Mouse (Mus musculus) brain, embryonic 14.5 days (tissue): ENCODE measurements around the gene Smtn. TPM values are rescaled to one million over a fixed set of nuclear protein-coding genes. Genes with fewer than 3 reads are reported as not detected.

ENCODE experiments used
- DNase-seq: peaks from one replicate; pipeline ENCODE4 v3.0.0-alpha.2; 2011; ENCODE audit warnings: low read depth
- CTCF ChIP-seq: fragments of 200-500 bp; IDR thresholded peaks from 2 replicates; pipeline ENCODE4 v1.5.1; 2012; ENCODE audit warnings: inconsistent platforms, mild to moderate bottlenecking, moderate library complexity, borderline replicate concordance; ENCODE audit not compliant: insufficient read depth, insufficient read length; ENCODE audit errors: extremely low read depth
- POLR2A ChIP-seq: fragments of 200-500 bp; IDR thresholded peaks from 2 replicates; pipeline ENCODE4 v1.6.1; 2012; ENCODE audit warnings: mild to moderate bottlenecking, inconsistent platforms, borderline replicate concordance; ENCODE audit not compliant: poor library complexity, insufficient read depth, insufficient read length, severe bottlenecking; ENCODE audit errors: extremely low read depth
- polyA plus RNA-seq: library from polyadenylated mRNA; depleted of rRNA; stranded (reverse); fragments of >200 nt; gene quantifications from 2 replicates; pipeline ENCODE4 v1.2.3, GENCODE M21; 2012; rRNA removed

Smtn gene
- polyA plus RNA-seq: 5.8 and 12.7 TPM in 2 replicates

DNA sequence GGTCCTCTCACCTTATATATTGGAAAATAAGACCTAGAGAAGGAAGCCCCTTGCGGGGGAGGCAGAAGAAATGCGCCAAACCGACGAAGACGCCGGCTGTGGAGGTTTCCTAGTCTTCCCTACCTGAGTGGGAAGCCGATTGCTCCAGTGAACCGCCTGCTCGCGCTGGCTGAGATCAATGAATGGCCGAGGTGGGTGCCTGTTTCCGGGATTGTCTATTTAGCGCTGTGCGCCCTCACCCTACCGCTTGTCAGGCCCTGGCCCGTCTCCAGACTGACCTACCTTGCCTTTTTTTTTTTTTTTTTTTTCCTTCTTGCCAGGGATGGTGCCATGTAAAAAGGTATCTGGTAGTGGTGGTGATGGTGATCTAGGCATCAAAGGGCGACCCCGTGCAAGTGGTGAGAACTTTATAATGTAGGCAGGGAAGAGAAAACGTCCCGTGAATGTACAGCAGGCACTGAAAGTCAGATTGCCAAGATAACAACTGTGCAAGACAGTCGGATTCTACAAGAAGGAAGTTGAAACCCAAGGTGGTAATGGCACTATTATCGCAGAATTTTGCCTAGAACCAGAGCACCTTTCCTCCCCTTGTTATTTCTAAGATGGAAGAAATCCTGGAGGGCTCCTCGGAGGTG, at the start of gene Smtn:
Gene Smtn, minus strand, starts transcription at position 162 of the 635 bp plus-strand sequence.
- TF ChIP-seq CTCF (no peak), POLR2A (no peak)

DNA sequence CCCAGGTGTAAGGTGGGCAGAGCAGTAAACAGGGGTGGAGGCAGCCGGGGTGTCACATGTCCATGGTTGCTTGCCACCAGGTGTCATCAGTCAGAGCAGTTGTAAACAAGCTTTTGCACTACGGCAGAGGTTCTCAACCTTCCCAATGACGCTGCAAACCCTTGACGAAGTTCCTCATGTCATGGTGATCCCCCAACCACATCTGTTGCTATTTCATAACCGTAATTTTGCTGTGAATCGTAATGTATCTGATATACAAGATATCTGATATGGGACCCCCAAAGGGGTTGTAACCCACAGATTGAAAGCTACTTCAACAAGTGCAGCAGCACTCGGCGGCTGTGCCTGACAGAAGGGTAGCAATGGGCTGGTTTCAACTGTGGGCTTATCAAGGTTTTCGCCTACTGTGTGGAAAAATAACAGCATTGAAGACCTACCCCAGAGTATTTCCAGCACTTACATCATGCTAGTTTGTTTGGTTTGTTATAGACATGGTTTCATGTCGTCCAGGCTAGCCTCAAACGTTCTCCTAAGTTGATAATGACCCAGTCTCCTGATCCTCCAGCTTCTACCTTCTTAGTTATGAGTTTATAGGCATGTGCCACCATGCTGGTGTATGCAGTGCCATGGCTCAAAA, 47.7 kb upstream of the Smtn start:
- DNase-seq: no peak
- TF ChIP-seq CTCF (no peak), POLR2A (no peak)

More for the DNA sequence above, at the start of gene Smtn:
- DNase-seq: no peak

DNA sequence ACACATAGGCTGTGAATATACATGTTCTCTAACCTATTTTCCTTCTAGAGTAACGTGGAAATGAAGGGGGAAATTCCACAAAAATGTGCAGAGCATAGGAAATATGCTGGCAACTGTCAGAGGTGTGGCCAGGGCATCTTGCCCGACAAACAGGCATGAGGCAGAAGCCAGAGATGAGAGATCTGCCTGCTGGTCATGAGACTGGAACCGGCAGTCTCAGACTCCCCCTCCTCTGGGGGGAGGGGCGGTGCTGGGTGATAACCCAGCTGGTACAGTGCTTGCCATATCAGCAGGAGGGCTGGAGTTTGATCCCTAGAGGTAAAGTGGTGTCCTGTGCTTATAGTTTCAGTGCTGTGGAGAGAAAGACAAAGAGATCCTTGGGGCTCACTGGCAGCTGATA, 46.9 kb upstream of the Smtn start:
- TF ChIP-seq POLR2A: no peak
- TF ChIP-seq CTCF: no peak
- no peak for DNase-seq

DNA sequence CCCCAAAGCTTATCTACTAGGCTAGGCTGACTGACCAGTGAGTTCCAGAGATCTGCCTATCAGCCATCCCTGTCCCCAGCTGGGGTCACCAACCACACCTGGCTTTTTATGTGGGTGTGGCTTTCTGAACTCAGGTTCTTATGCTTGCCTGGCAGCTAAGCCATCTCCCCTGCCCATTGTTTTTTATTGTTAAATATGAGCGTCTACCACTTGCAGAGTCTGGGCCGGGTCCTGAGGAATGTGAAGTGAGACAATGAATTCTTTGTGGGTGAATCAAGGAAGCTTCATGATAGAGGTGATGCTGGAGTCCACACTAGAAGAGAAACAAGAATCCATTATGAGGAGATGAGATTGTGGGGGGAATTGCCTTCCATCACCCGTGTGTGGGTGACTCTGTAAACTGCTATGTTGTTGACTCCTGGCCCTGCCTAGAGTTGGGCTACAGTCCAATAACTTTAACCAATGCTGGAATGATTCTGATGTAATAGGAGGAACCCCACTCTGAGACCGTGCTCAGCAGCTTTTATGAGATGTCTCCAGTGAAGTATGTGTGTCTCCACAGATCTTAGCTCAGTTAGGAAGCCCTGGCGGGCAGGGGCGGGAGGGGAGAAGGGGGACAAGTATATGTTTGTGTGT, 45.7 kb upstream of the Smtn start:
- DNase-seq: no peak

DNA sequence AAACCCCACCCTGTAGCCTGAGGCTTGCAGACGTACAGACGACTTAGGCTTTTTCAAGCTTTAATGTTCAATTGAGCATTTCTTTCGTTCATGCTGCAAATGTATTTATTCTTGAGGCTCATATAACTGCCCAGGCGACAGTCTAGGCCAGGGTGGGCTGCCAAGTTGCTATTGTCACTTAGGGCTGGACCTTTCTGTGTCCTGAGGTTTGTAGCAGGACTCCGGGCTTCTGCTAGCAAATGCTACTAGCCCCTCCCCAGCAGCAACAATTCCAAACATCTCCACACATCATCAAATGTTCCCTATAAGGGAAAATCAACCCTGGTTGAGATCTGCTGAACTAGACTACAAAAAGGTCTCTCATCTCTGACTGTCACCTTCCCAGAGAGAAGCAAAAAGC, 42.7 kb upstream of the Smtn start:
- no peak for TF ChIP-seq POLR2A
- no peak for TF ChIP-seq CTCF
- no peak for DNase-seq

More for the DNA sequence above, 45.7 kb upstream of the Smtn start:
- TF ChIP-seq CTCF (no peak), POLR2A (no peak)

DNA sequence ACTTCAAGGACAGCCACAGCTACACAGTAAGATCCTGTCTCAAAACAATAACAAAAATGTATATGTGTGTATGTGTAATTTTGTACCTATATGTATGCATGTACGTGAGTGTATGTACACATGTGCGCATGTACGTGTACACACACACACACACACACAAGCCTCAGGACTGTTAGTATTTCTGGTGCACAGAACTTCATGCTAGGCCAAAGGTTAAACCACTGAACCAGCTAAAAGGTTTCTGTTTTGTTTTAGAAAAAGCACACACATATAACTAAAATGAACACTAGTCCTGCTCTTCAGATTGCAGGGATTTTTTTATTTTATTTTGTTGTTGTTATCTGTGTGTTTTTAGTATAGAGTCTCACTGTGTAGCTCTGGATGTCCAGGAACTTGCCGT, 41.5 kb upstream of the Smtn start:
- no peak for DNase-seq
- TF ChIP-seq CTCF (no peak), POLR2A (no peak)

DNA sequence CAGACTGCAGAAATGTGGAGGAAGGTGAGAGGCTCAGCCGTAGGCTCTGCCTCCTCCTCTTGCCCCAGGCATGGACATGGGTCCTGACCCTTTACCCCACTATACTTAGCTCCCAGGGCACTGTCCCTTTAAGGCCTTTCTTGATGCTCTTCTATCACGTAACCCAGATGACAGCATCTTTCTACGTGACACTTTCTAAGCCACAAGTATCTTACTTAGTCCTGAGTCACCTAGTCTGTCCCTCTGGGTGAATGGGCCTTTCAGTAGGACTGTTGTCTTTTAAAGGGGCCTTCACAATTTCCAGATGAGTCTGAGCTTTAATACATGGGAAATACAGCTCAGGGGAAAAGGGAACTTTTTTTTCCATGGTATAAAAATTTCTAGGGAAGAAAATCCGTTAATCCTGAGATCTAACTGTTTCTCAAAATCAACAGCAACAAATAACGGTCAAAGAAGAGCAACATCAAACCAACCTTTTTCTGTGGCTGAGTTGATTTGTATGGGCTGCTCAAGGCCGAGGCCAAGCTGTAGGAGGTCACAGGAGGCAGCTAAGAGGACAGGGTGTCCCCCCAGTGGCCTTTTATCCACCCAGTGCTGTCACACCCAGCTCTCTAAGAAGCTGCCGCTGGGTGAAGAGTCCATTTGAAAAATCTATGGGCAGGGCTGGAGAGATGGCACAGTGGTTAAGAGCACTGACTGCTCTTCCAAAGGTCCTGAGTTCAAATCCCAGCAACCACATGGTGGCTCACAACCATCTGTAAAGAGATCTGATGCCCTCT, 40.1 kb upstream of the Smtn start:
- no peak for DNase-seq
- TF ChIP-seq POLR2A (no peak), CTCF (no peak)

DNA sequence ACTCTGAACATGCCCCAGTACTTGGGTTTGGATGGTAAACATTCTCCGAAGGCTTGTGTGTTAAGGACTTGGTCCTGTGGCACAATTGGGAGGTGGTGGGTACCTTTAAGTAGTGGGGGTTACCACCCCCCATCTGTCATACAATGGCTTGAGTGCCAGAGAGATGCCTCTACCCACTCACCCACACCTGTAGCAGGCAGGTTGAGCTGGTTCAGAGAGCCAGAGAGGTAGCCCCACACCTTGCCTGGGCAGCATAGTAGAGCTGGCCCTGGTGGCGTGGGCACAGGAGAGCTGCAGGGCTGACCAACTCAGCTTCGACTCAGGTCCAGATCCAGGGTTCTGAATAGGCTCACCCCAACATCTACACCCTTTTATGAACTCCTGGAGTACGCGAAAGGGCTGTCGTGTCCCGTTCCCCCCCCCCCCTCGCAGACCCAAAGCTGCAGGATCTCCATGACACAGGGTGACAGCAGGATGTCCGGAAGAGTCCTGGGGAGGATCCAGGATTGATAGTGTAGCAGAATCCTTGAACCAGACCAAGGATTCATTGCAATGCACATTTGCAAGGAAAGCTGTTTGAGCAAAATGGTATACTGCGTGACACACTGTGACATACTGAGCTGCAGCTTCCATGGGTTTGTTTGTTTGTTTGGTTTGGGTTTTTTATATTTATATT, 37.8 kb upstream of the Smtn start:
- TF ChIP-seq CTCF: no peak
- TF ChIP-seq POLR2A: no peak
- no peak for DNase-seq

DNA sequence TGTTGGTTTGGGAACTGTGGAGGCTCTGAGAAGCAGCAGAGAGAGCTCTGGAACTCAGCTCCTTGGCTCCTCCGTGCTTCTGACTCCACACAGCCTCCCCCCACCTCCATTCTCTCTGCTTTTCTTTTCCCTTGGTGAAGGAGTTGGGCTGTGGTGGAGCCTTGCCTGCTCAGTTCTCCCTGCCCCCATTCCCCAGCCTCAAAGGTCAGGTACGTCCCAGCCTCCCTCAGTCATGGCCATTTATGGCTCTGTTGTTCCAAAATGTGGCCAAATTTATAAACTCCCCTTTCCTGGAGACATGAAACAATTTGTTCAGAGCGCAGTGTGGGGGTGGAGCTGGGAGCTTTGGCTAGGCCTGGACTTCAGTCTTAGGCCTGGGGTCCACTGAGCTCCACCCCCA, 34.8 kb upstream of the Smtn start:
- no peak for DNase-seq

DNA sequence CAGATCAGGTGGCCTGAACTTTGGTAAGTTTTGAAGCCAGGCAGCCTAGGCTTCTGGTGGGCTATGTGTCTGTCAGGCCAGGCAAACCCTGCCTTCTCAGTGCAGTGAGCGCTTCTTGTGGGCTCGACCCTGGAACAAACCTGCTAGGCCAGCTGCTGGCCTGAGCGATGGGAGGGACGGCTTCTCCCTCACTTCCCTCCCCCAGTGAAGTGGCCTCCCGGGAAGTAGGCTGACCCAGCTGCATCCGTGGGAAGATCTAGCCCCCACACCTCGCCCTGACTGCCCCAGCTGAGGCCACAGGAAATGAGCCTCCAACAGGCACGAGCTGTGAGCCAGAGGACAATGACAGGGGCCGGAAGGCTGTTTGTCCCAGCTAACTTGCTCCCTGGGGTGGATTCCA, 32.7 kb upstream of the Smtn start:
- TF ChIP-seq CTCF (no peak), POLR2A (no peak)
- DNase-seq: peak; percentile 44

More for the DNA sequence above, 34.8 kb upstream of the Smtn start:
- no peak for TF ChIP-seq CTCF
- TF ChIP-seq POLR2A: no peak

DNA sequence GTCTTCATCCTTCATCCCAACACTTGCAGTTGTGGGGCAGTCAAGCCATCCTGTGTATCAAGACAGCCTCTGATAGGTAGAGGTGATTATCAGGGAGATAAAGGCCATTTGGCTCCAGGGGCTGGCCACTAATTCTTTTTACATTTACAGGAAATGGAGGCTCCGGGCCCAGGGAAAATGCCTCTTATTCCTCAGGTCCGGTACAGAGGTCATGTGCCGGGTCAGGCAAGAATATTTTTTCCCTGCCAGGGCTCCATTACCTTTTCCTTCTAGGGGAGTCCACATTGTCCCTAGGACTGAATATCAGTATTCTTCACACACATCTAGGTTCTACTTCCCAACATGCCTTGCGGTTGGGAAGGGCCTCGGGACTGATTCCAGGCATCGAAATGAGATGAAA, 31.8 kb upstream of the Smtn start:
- no peak for DNase-seq
- TF ChIP-seq CTCF (no peak), POLR2A (no peak)

DNA sequence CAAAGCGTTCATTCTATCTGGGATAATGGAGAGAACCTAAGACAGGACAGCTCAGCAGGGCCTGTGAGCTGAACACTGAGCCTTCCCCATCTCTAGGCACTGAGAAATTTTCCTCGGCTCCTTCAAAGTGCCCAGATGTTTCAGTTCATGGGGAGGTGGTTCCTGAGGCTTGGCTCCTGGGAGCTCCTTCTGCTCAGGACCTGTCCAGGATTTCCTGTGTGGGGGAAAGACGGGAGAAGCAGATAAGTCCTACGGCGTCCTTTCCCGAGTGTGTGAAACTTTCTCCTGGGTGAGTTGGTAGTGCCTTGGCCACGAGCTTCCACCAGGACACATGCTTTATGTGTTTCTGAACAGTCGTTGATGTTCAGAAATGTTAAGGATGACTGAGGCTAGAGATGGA, 29.9 kb upstream of the Smtn start:
- DNase-seq: no peak
- no peak for TF ChIP-seq POLR2A
- no peak for TF ChIP-seq CTCF
